ENCODE assay signal across 9 mouse cellular contexts in the genomic region with DNA sequence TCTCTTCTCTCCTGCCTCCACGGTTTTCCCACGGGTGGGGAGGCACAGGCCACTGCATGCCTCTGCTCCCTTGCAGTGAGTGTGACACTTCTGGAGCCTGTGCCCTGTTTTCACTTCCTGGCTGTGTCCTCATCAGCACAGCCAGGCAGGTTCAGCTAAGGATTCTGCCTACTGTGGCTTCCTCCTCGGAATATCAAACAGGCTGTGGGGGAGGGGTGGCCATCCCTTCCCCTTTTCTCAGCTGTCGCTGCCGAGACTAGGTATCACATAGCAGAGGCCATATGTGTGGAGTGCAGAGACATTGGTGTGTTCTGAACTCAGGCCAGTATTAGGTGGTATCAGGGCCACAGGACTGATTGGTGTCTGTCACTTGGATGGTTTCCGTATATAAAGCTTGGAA. TPM values are rescaled to one million over a fixed set of nuclear protein-coding genes. Genes with fewer than 3 reads are reported as not detected.
DNase-seq lines count a peak whose midpoint lies in the region; ATAC-seq lines count a peak whose summit lies in the region.
"Had no signal": no experiment of that assay in that cellular context is flagged by ENCODE, and none has a peak within 500 bp of the region (broad histone marks: within the 10 kb centered on the region; RNA-seq: fewer than 3 reads in every experiment).

No protein-coding gene starts in this region.

- ATAC-seq in embryonic facial prominence, embryonic 11.5 days (replicated peaks; ENCODE audit: insufficient number of reproducible peaks, low FRiP score, low TSS enrichment, low read depth) = no peak
- 0 out of 2 replicates have a peak, but pooled peaks have one; percentile 34 for ATAC-seq in midbrain, embryonic 12.5 days (ENCODE audit: low FRiP score, low read depth)

- peak; percentile 52 for DNase-seq in gastrocnemius, postnatal 14 days
- no peak for DNase-seq in gastrocnemius, adult 18-20 months (ENCODE audit: low spot score)
- peak; percentile 37 for DNase-seq in 416B (ENCODE audit: low read depth)
- peak; percentile 52 for DNase-seq in embryonic facial prominence, embryonic 11.5 days (ENCODE audit: low spot score)
- DNase-seq in layer of hippocampus, postnatal 10 days (ENCODE audit: low spot score in 2 of 2) = peak; percentile 70 to 76
- DNase-seq in skeletal muscle tissue, adult 2 months (ENCODE audit: low read depth, low spot score) = peak; percentile 7
- DNase-seq in ovary, postnatal 10 days (ENCODE audit: low spot score) = no peak

- H3K36me3 ChIP-seq in embryonic facial prominence, embryonic 11.5 days (replicated peaks; ENCODE audit: control insufficient read depth, insufficient read depth, low read depth, low read length) = no peaks in the 10 kb centered on the region
- H3K36me3 ChIP-seq in midbrain, embryonic 12.5 days = no peaks in the 10 kb centered on the region
- H3K36me3 ChIP-seq: embryonic facial prominence, embryonic 15.5 days had no signal

- H3K4me2 ChIP-seq in embryonic facial prominence, embryonic 11.5 days (ENCODE audit: low read depth, low read length) = no peak overlapping the region
- no peak overlapping the region for H3K4me2 ChIP-seq in midbrain, embryonic 12.5 days (replicated peaks)
- H3K4me2 ChIP-seq: embryonic facial prominence, embryonic 15.5 days had no signal

- 16% methylated on average over 6 of the region's 6 CpGs for WGBS in embryonic facial prominence, embryonic 11.5 days
- 21% methylated on average over 6 of the region's 6 CpGs for WGBS in midbrain, embryonic 12.5 days

- no peaks in the 10 kb centered on the region for H3K9me3 ChIP-seq in embryonic facial prominence, embryonic 11.5 days (replicated peaks; ENCODE audit: control insufficient read depth, low read length)
- H3K9me3 ChIP-seq in midbrain, embryonic 12.5 days = no peaks in the 10 kb centered on the region
- H3K9me3 ChIP-seq: embryonic facial prominence, embryonic 15.5 days had no signal

- H3K4me3 ChIP-seq in embryonic facial prominence, embryonic 11.5 days (ENCODE audit: low read depth, low read length) = no peak overlapping the region
- H3K4me3 ChIP-seq in midbrain, embryonic 12.5 days = no peak overlapping the region
- H3K4me3 ChIP-seq: embryonic facial prominence, embryonic 15.5 days had no signal

- no peak overlapping the region for H3K9ac ChIP-seq in embryonic facial prominence, embryonic 11.5 days (replicated peaks; ENCODE audit: low read length)
- H3K9ac ChIP-seq in midbrain, embryonic 12.5 days (replicated peaks) = no peak overlapping the region
- H3K9ac ChIP-seq: embryonic facial prominence, embryonic 15.5 days had no signal

- H3K4me1 ChIP-seq in embryonic facial prominence, embryonic 11.5 days (ENCODE audit: control insufficient read depth, insufficient read depth, low read length) = no peaks in the 10 kb centered on the region
- peaks cover 19% of the 10 kb centered on the region for H3K4me1 ChIP-seq in midbrain, embryonic 12.5 days

- no peak overlapping the region for H3K27ac ChIP-seq in embryonic facial prominence, embryonic 11.5 days (replicated peaks; ENCODE audit: low read depth, low read length)
- H3K27ac ChIP-seq in midbrain, embryonic 12.5 days (replicated peaks) = no peak overlapping the region
- H3K27ac ChIP-seq: embryonic facial prominence, embryonic 15.5 days had no signal

- no peaks in the 10 kb centered on the region for H3K27me3 ChIP-seq in embryonic facial prominence, embryonic 11.5 days (ENCODE audit: control insufficient read depth, insufficient read depth, low read length)
- H3K27me3 ChIP-seq in midbrain, embryonic 12.5 days = no peaks in the 10 kb centered on the region
- H3K27me3 ChIP-seq: embryonic facial prominence, embryonic 15.5 days had no signal

- intact Hi-C loops in gastrocnemius, postnatal 14 days (cut with DNase I; ENCODE audit: low total_unique reads) = no loop called here

RNA-seq across cellular contexts. Expression of gene Rrm2, which starts 50.3 kb away (rescaled TPM):
- 1 to 10 TPM; 8.1 to 8.6 TPM for total RNA-seq in gastrocnemius, postnatal 14 days (2021)
- under 1 TPM; 0.71 to 0.87 TPM for total RNA-seq in gastrocnemius, adult 18-20 months (2021)
- 364 and 431 TPM in 2 replicates for polyA plus RNA-seq in embryonic facial prominence, embryonic 11.5 days (2014; fragmentation: Nextera tagmentation; extraction: Ambion mirVana)
- total RNA-seq in layer of hippocampus, postnatal 10 days (2021) = 10 to 100 TPM; 12.4 to 15.1 TPM
- 429 and 434 TPM in 2 replicates for polyA plus RNA-seq in midbrain, embryonic 12.5 days (2016; fragmentation: Nextera tagmentation; extraction: Ambion mirVana)

Comparison
In these comparisons a context has a peak if more than half of its experiments do, and no peak if none do; other contexts are left out.
1. DNase-seq: peak in gastrocnemius, postnatal 14 days (single experiment), 416B (single experiment), embryonic facial prominence, embryonic 11.5 days (single experiment), layer of hippocampus, postnatal 10 days (2 of 2) and skeletal muscle tissue, adult 2 months (single experiment); none in gastrocnemius, adult 18-20 months (single experiment) and ovary, postnatal 10 days (single experiment).
2. RNA of gene Rrm2, which starts 50.3 kb away (total RNA-seq): 12.4 to 15.1 TPM in layer of hippocampus, postnatal 10 days and 8.1 to 8.6 TPM in gastrocnemius, postnatal 14 days; 0.71 to 0.87 TPM in gastrocnemius, adult 18-20 months; every median in the first group is over 4 times any median in the second.